Comparison of ENCODE assay signal across 8 mouse cellular contexts in the genomic region with DNA sequence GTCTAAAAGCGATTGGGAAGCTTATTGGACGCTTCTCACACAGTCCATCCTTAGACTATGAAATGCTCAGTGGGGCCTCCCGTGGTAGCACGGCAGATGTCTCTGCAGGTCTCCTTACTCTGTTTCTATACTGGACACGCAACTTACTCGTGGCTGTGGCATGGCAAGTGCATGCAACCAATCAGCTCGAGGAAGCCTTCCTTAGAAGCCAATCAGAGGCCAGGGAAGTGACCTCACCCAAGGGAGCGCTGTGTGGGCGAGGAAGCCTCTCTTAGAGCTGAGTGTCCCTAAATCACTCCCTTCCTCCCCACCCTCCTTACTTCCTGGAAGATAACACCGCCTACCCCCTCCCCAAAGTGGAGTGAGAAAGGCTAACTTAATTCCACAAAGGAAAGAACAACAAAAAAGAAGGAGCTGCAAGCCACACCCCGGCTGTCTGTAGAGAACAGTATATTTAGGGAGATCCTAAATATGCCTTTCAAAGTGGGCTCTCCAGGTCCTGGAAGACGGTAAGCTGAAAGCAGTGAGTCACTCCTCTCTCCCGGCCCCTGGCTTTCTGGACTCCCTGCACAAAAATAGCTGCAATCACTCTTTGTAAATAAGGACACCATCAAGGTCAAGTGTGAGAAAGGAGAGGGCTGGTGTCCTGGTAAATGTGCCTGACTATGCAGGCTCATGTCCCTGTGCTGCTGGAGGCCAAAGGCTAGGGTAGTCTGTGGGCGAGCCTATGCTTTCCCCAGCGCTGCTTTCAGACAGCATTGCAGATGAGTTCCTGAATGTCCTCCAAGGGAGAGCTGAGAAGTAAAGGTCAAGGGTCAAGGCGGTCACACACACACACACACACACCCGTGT. TPM values are rescaled to one million over a fixed set of nuclear protein-coding genes. Genes with fewer than 3 reads are reported as not detected.
A peak's percentile ranks its signal among the peaks of the same experiment; 100 is the strongest.
DNase-seq lines count a peak whose midpoint lies in the region; ATAC-seq lines count a peak whose summit lies in the region.

A gene (plus strand): TSS at position 295 of the 852 bp plus-strand sequence.

- H3K9me3 ChIP-seq in hindbrain, embryonic 14.5 days (ENCODE audit: control insufficient read depth, low read length): no peaks in the 10 kb centered on the region

- H3K36me3 ChIP-seq in hindbrain, embryonic 14.5 days (replicated peaks; ENCODE audit: control insufficient read depth, insufficient read depth): 0 out of 2 replicates have a peak, but pooled peaks cover 4% of the 10 kb centered on the region

- no peak within 1 kb of the TSS for H3K9ac ChIP-seq in hindbrain, embryonic 14.5 days

- DNase-seq in T-cell, adult 2 months (ENCODE audit: low spot score): peak; percentile 82
- peak; percentile 72 to 78 for DNase-seq in cerebellum, postnatal 25 days
- DNase-seq in frontal cortex, postnatal 25 days (ENCODE audit: low spot score in 2 of 2): peak; percentile 75 to 81
- peak; percentile 81 for DNase-seq in hindbrain, embryonic 14.5 days (ENCODE audit: low spot score)
- peak; percentile 89 to 90 for DNase-seq in left cerebral cortex, adult 18-20 months (ENCODE audit: low spot score in 2 of 2)
- DNase-seq in lung, postnatal 4 days: peak; percentile 96
- DNase-seq in right cerebral cortex, adult 18-20 months: peak; percentile 95
- peak; percentile 74 for DNase-seq in urinary bladder, postnatal 10 days (ENCODE audit: low spot score)

- H3K4me2 ChIP-seq in hindbrain, embryonic 14.5 days (replicated peaks): peak within 1 kb of the TSS; percentile 47

- peak within 1 kb of the TSS; percentile 64 for H3K27ac ChIP-seq in hindbrain, embryonic 14.5 days

- WGBS in hindbrain, embryonic 14.5 days: 26% methylated on average over 17 of the region's 17 CpGs

- H3K4me1 ChIP-seq in hindbrain, embryonic 14.5 days (replicated peaks; ENCODE audit: control insufficient read depth, insufficient read depth, low read length): peaks cover 14% of the 10 kb centered on the region; the same call in 1 of the 2 replicates

- ATAC-seq in hindbrain, embryonic 14.5 days (ENCODE audit: low FRiP score): peak; percentile 85

- peak within 1 kb of the TSS; percentile 6; the same call in 1 of the 2 replicates for H3K4me3 ChIP-seq in hindbrain, embryonic 14.5 days (replicated peaks; ENCODE audit: low read length)

- H3K27me3 ChIP-seq in hindbrain, embryonic 14.5 days (ENCODE audit: control insufficient read depth, insufficient read depth, low read length): 0 out of 2 replicates have a peak, but pooled peaks cover 2% of the 10 kb centered on the region

RNA-seq across cellular contexts. Expression of the gene that starts here (rescaled TPM):
- 0.39 TPM in 1 of 2 replicates, not detected in the other for polyA plus RNA-seq in hindbrain, embryonic 14.5 days (2014; fragmentation: Nextera tagmentation; extraction: Ambion mirVana)
- not detected for total RNA-seq in left cerebral cortex, adult 18-20 months (2021)

Comparison
In these comparisons a context has a peak if more than half of its experiments do, and no peak if none do; other contexts are left out.
1. Peak in every context shown above with its lines: DNase-seq, ATAC-seq, H3K4me3 ChIP-seq and H3K27ac ChIP-seq.
2. Peak in DNase-seq, ATAC-seq, H3K4me3 ChIP-seq, H3K27ac ChIP-seq and H3K4me2 ChIP-seq in hindbrain, embryonic 14.5 days; RNA of the gene not detected or under 1 TPM.
3. Peak in DNase-seq in left cerebral cortex, adult 18-20 months; RNA of the gene not detected or under 1 TPM.